Mouse (Mus musculus) intestine, postnatal 0 days (tissue): ENCODE measurements around the gene Olfr1148. TPM values are rescaled to one million over a fixed set of nuclear protein-coding genes. Genes with fewer than 3 reads are reported as not detected.

ENCODE experiments used
- ATAC-seq: fragments of 200-750 bp; cut with Nextera tagmentation; 2 replicates; pipeline ENCODE4 v1.8.0; 2017; ENCODE audit warnings: mild to moderate bottlenecking, moderate TSS enrichment, moderate library complexity
- H3K27ac ChIP-seq: fragments of 300-500 bp; sonication (generic); 2 replicates; pipeline ENCODE4 v1.5.1; 2014; ENCODE audit warnings: mild to moderate bottlenecking, low read depth, low read length, moderate library complexity
- H3K27me3 ChIP-seq: fragments of 300-500 bp; sonication (generic); replicated peaks from 2 replicates; pipeline ENCODE4 v1.6.1; 2014; ENCODE audit warnings: low read length, mixed read lengths; ENCODE audit not compliant: control insufficient read depth, insufficient read depth
- H3K36me3 ChIP-seq: fragments of 300-500 bp; sonication (generic); 2 replicates; pipeline ENCODE4 v1.6.1; 2014; ENCODE audit warnings: mild to moderate bottlenecking, moderate library complexity; ENCODE audit not compliant: control insufficient read depth, insufficient read depth
- H3K4me1 ChIP-seq: fragments of 300-500 bp; sonication (generic); replicated peaks from 2 replicates; pipeline ENCODE4 v1.6.1; 2014; ENCODE audit warnings: antibody characterized with exemption, low read length, mixed read lengths; ENCODE audit not compliant: control insufficient read depth, insufficient read depth
- H3K4me2 ChIP-seq: fragments of 300-500 bp; sonication (generic); replicated peaks from 2 replicates; pipeline ENCODE4 v1.6.1; 2014; ENCODE audit warnings: low read depth, mild to moderate bottlenecking, moderate library complexity
- H3K4me3 ChIP-seq: fragments of 300-500 bp; sonication (generic); 2 replicates; pipeline ENCODE4 v1.5.1; 2014; ENCODE audit warnings: low read depth, low read length
- H3K9ac ChIP-seq: fragments of 300-500 bp; sonication (generic); 2 replicates; pipeline ENCODE4 v1.6.1; 2014; ENCODE audit warnings: mild to moderate bottlenecking, low read depth, low read length
- H3K9me3 ChIP-seq: fragments of 300-500 bp; sonication (generic); 2 replicates; pipeline ENCODE4 v1.6.1; 2016; ENCODE audit warnings: mixed run types; ENCODE audit not compliant: control insufficient read depth
- CTCF ChIP-seq: sonication (generic); IDR thresholded peaks from 2 replicates; pipeline ENCODE4 v1.5.1; 2016; ENCODE audit warnings: low read depth, mild to moderate bottlenecking, control low read depth, antibody characterized with exemption, moderate library complexity
- WGBS: fragments of 180-500 bp; shearing (Covaris S2); extraction: QIAGEN DNeasy Blood & Tissue Kit; methylation state at CpG from one replicate; pipeline ENCODE4 v1.1.7; 2014; 5-methylcytosine and 5-hydroxymethylcytosine counted together
- polyA plus RNA-seq: library from polyadenylated mRNA; unstranded; fragments of >200 nt; fragmentation: Nextera tagmentation; extraction: Ambion mirVana; gene quantifications from 2 replicates; pipeline ENCODE4 v1.2.1, GENCODE M21; 2015

Gene Olfr1148
- not detected in 2 replicates for polyA plus RNA-seq

GRCm38 (mm10) chr2:87830233-87830632, at the start of gene Olfr1148:
Olfr1148 (plus strand) TSS chr2:87830533.
- Histone ChIP-seq H3K36me3 (no peaks in the 10 kb centered on the region), H3K9ac (no peak within 1 kb of the TSS), H3K9me3 (no peaks in the 10 kb centered on the region), H3K4me1 (no peaks in the 10 kb centered on the region), H3K4me2 (no peak within 1 kb of the TSS), H3K27me3 (no peaks in the 10 kb centered on the region), H3K27ac (no peak within 1 kb of the TSS), H3K4me3 (no peak within 1 kb of the TSS)
- no peak for ATAC-seq
- 94% methylated on average over 1 of the region's 1 CpGs for WGBS
- TF ChIP-seq CTCF, result no peak

GRCm38 (mm10) chr2:87800292-87800691, 30.0 kb upstream of the Olfr1148 start, which contains the start of gene Olfr1143:
Olfr1143 (plus strand) TSS chr2:87800592.
- H3K27ac ChIP-seq, result no peak within 1 kb of the TSS
- no peak within 1 kb of the TSS for H3K4me3 ChIP-seq
- no peaks in the 10 kb centered on the region for H3K27me3 ChIP-seq
- H3K9me3 ChIP-seq, result no peaks in the 10 kb centered on the region
- TF ChIP-seq CTCF, result no peak
- no peak within 1 kb of the TSS for H3K4me2 ChIP-seq
- no peaks in the 10 kb centered on the region for H3K4me1 ChIP-seq
- no peak for ATAC-seq
- no peak within 1 kb of the TSS for H3K9ac ChIP-seq
- H3K36me3 ChIP-seq, result no peaks in the 10 kb centered on the region

- Histone ChIP-seq H3K9ac (no peak within 1 kb of the TSS), H3K9me3 (no peaks in the 10 kb centered on the region), H3K4me3 (no peak within 1 kb of the TSS), H3K4me2 (no peak within 1 kb of the TSS), H3K27ac (no peak within 1 kb of the TSS), H3K4me1 (no peaks in the 10 kb centered on the region), H3K27me3 (no peaks in the 10 kb centered on the region), H3K36me3 (no peaks in the 10 kb centered on the region)
- 73% methylated on average over 1 of the region's 1 CpGs for WGBS
- no peak for TF ChIP-seq CTCF
- no peak for ATAC-seq
Measured at GRCm38 (mm10) chr2:87809522-87809921, 20.8 kb upstream of the Olfr1148 start, which contains the start of gene Olfr1145. Olfr1145 (plus strand) TSS chr2:87809822.

- ATAC-seq, result no peak
- no peak for TF ChIP-seq CTCF
- H3K4me2 ChIP-seq, result no peak within 1 kb of the TSS
- 80% methylated on average over 1 of the region's 1 CpGs for WGBS
- no peak within 1 kb of the TSS for H3K9ac ChIP-seq
- H3K4me3 ChIP-seq, result no peak within 1 kb of the TSS
- no peaks in the 10 kb centered on the region for H3K4me1 ChIP-seq
- no peak within 1 kb of the TSS for H3K27ac ChIP-seq
- H3K9me3 ChIP-seq, result no peaks in the 10 kb centered on the region
- no peaks in the 10 kb centered on the region for H3K27me3 ChIP-seq
- H3K36me3 ChIP-seq, result no peaks in the 10 kb centered on the region
Measured at GRCm38 (mm10) chr2:87843693-87844092, 13.4 kb downstream of the Olfr1148 start, which contains the start of gene Olfr1150-ps1. Olfr1150-ps1 (plus strand) TSS chr2:87843993.

- H3K9me3 ChIP-seq, result no peaks in the 10 kb centered on the region
- no peak for TF ChIP-seq CTCF
- ATAC-seq, result no peak
Measured at GRCm38 (mm10) chr2:87855562-87855961, 25.2 kb downstream of the Olfr1148 start, which contains the start of gene Olfr1151. Olfr1151 (plus strand) TSS chr2:87855862.

GRCm38 (mm10) chr2:87866192-87866591, 35.9 kb downstream of the Olfr1148 start, which contains the start of gene Olfr1152:
Olfr1152 (plus strand) TSS chr2:87866492.
- no peaks in the 10 kb centered on the region for H3K36me3 ChIP-seq
- no peak within 1 kb of the TSS for H3K4me3 ChIP-seq
- H3K4me2 ChIP-seq, result no peak within 1 kb of the TSS
- no peaks in the 10 kb centered on the region for H3K4me1 ChIP-seq
- ATAC-seq, result no peak
- no peak within 1 kb of the TSS for H3K9ac ChIP-seq
- H3K9me3 ChIP-seq, result no peaks in the 10 kb centered on the region
- H3K27me3 ChIP-seq, result no peaks in the 10 kb centered on the region
- H3K27ac ChIP-seq, result no peak within 1 kb of the TSS
- TF ChIP-seq CTCF, result no peak

More at GRCm38 (mm10) chr2:87855562-87855961, 25.2 kb downstream of the Olfr1148 start, which contains the start of gene Olfr1151:
- no peak within 1 kb of the TSS for H3K4me3 ChIP-seq
- H3K36me3 ChIP-seq, result no peaks in the 10 kb centered on the region
- H3K4me2 ChIP-seq, result no peak within 1 kb of the TSS
- no peaks in the 10 kb centered on the region for H3K27me3 ChIP-seq
- no peak within 1 kb of the TSS for H3K9ac ChIP-seq
- no peaks in the 10 kb centered on the region for H3K4me1 ChIP-seq
- WGBS, result 79% methylated on average over 1 of the region's 1 CpGs
- no peak within 1 kb of the TSS for H3K27ac ChIP-seq

Other genes with a start within 250 kb of the Olfr1148 start
- gene Olfr1130, start 224.3 kb upstream of the Olfr1148 start, polyA plus RNA-seq, result not detected in 2 replicates
- gene Olfr1131, start 203.4 kb upstream of the Olfr1148 start, polyA plus RNA-seq, result not detected in 2 replicates
- gene Olfr1132, start 193.0 kb upstream of the Olfr1148 start, polyA plus RNA-seq, result not detected in 2 replicates
- gene Olfr1133, start 183.2 kb upstream of the Olfr1148 start, polyA plus RNA-seq, result not detected in 2 replicates
- not detected in 2 replicates for gene Olfr1134, start 172.1 kb upstream of the Olfr1148 start, polyA plus RNA-seq
- not detected in 2 replicates for gene Olfr1135, start 156.9 kb upstream of the Olfr1148 start, polyA plus RNA-seq
- not detected in 2 replicates for gene Olfr1136, start 136.6 kb upstream of the Olfr1148 start, polyA plus RNA-seq
- not detected in 2 replicates for gene Olfr1137, start 117.4 kb upstream of the Olfr1148 start, polyA plus RNA-seq
- not detected in 2 replicates for gene Olfr1138, start 90.6 kb upstream of the Olfr1148 start, polyA plus RNA-seq
- gene Olfr1140, start 86.8 kb upstream of the Olfr1148 start, polyA plus RNA-seq, result not detected in 2 replicates
- gene Olfr1141, start 76.5 kb upstream of the Olfr1148 start, polyA plus RNA-seq, result not detected in 2 replicates
- gene Olfr152, start 51.0 kb upstream of the Olfr1148 start, polyA plus RNA-seq, result not detected in 2 replicates
- gene Olfr1143, start 29.9 kb upstream of the Olfr1148 start, polyA plus RNA-seq, result not detected in 2 replicates
- gene Olfr1145, start 20.7 kb upstream of the Olfr1148 start, polyA plus RNA-seq, result not detected in 2 replicates
- not detected in 2 replicates for gene Olfr1150-ps1, start 13.5 kb downstream of the Olfr1148 start, polyA plus RNA-seq
- not detected in 2 replicates for gene Olfr1151, start 25.3 kb downstream of the Olfr1148 start, polyA plus RNA-seq
- gene Olfr1152, start 36.0 kb downstream of the Olfr1148 start, polyA plus RNA-seq, result not detected in 2 replicates
- gene Olfr1153, start 64.4 kb downstream of the Olfr1148 start, polyA plus RNA-seq, result not detected in 2 replicates
- not detected in 2 replicates for gene Olfr1154, start 74.6 kb downstream of the Olfr1148 start, polyA plus RNA-seq
- gene Olfr1155, start 114.6 kb downstream of the Olfr1148 start, polyA plus RNA-seq, result not detected in 2 replicates
- not detected in 2 replicates for gene Olfr1156, start 122.6 kb downstream of the Olfr1148 start, polyA plus RNA-seq
- not detected in 2 replicates for gene Olfr1157, start 137.8 kb downstream of the Olfr1148 start, polyA plus RNA-seq
- not detected in 2 replicates for gene Olfr74, start 144.1 kb downstream of the Olfr1148 start, polyA plus RNA-seq
- not detected in 2 replicates for gene Olfr1158, start 159.6 kb downstream of the Olfr1148 start, polyA plus RNA-seq
- gene Olfr1160, start 177.7 kb downstream of the Olfr1148 start, polyA plus RNA-seq, result not detected in 2 replicates
- not detected in 2 replicates for gene Olfr1161, start 192.2 kb downstream of the Olfr1148 start, polyA plus RNA-seq
- gene Olfr73, start 207.2 kb downstream of the Olfr1148 start, polyA plus RNA-seq, result not detected in 2 replicates
- not detected in 2 replicates for gene Olfr1162, start 220.6 kb downstream of the Olfr1148 start, polyA plus RNA-seq
- gene Olfr1163, start 241.3 kb downstream of the Olfr1148 start, polyA plus RNA-seq, result not detected in 2 replicates